Mouse (Mus musculus) stomach, postnatal 0 days (tissue): Measurements from ENCODE around the gene Pnliprp1.

Experiments used
- CTCF ChIP-seq: IDR thresholded peaks from 2 replicates; pipeline ENCODE4 v1.5.1; 2016; ENCODE audit warnings: antibody characterized with exemption, low read depth, mild to moderate bottlenecking, moderate library complexity
- EP300 ChIP-seq: optimal IDR thresholded peaks from 2 replicates; pipeline ENCODE3; 2016; ENCODE audit warnings: antibody characterized with exemption

- TF ChIP-seq CTCF (no peak), EP300 (no peak)
Measured at GRCm38 (mm10) chr19:58688933-58689332, 39.8 kb upstream of the Pnliprp1 start.
